In the genomic region with DNA sequence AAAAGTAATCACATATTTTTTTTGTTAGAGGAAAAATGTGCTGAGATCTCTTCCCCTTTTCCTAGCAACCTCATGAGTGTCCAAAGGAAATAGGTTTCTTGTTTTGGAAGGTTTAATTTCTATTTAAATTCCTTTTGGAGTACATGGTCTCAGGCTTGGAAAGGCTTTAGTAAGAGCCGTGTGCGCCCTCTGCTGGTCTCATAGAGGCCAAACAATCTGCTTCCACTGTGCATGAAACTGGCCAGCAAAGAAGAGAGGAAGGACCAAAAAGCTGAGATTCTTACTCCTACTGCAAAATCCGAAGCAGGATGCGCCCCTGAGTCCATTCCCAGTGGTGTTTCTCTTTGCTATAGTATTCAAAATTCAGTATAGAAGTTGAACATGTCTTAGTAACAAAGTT, we compare ENCODE assay signal across 8 mouse cellular contexts. TPM values are rescaled to one million over a fixed set of nuclear protein-coding genes. Genes with fewer than 3 reads are reported as not detected.
DNase-seq lines count a peak whose midpoint lies in the region; ATAC-seq and TF ChIP-seq lines count a peak whose summit lies in the region.

No protein-coding gene starts in this region.

- DNase-seq in kidney, adult 11 months: peak; percentile 17
- DNase-seq in R1 (ENCODE audit: low read depth, low spot score): peak; percentile 73
- DNase-seq in hindbrain, postnatal 0 days (ENCODE audit: low spot score): peak; percentile 91
- peak; percentile 77 for DNase-seq in limb, embryonic 10.5 days (ENCODE audit: low spot score)
- DNase-seq in retina, adult 2 months (ENCODE audit: low read depth, low spot score): peak; percentile 46
- peak; percentile 42 to 47 for DNase-seq in thymus, postnatal 36 days

- no peak for ATAC-seq in kidney, embryonic 16.5 days (ENCODE audit: low FRiP score, low TSS enrichment)
- peak; percentile 58 for ATAC-seq in common myeloid progenitor, adult 5-6 weeks (replicated peaks; ENCODE audit: low read depth, poor library complexity, severe bottlenecking)
- ATAC-seq in hindbrain, postnatal 0 days: 0 out of 2 replicates have a peak, but pooled peaks have one; percentile 49

- H3K4me2 ChIP-seq in kidney, embryonic 16.5 days (replicated peaks; ENCODE audit: low read depth, low read length): no peak overlapping the region
- no peak overlapping the region for H3K4me2 ChIP-seq in hindbrain, postnatal 0 days (ENCODE audit: low read depth, low read length)

- H3K4me3 ChIP-seq in kidney, embryonic 16.5 days (ENCODE audit: low read length): no peak overlapping the region
- H3K4me3 ChIP-seq in hindbrain, postnatal 0 days (ENCODE audit: low read length): no peak overlapping the region
- H3K4me3 ChIP-seq in limb, embryonic 10.5 days: no peak overlapping the region

- H3K9ac ChIP-seq in kidney, embryonic 16.5 days (replicated peaks; ENCODE audit: low read length): no peak overlapping the region
- no peak overlapping the region for H3K9ac ChIP-seq in hindbrain, postnatal 0 days (replicated peaks; ENCODE audit: low read length)

- H3K36me3 ChIP-seq in kidney, embryonic 16.5 days (ENCODE audit: insufficient read depth, low read length): no peaks in the 10 kb centered on the region
- H3K36me3 ChIP-seq in hindbrain, postnatal 0 days (ENCODE audit: insufficient read depth, low read length): no peaks in the 10 kb centered on the region
- no peaks in the 10 kb centered on the region for H3K36me3 ChIP-seq in limb, embryonic 10.5 days

- H3K9me3 ChIP-seq in kidney, embryonic 16.5 days (ENCODE audit: low read length): 0 out of 2 replicates have a peak, but pooled peaks cover 5% of the 10 kb centered on the region
- H3K9me3 ChIP-seq in hindbrain, postnatal 0 days (ENCODE audit: low read length): no peaks in the 10 kb centered on the region
- H3K9me3 ChIP-seq in limb, embryonic 10.5 days (replicated peaks): no peaks in the 10 kb centered on the region

- H3K27ac ChIP-seq in kidney, embryonic 16.5 days (ENCODE audit: low read length): no peak overlapping the region
- H3K27ac ChIP-seq in hindbrain, postnatal 0 days: no peak overlapping the region
- no peak overlapping the region for H3K27ac ChIP-seq in limb, embryonic 10.5 days

- peak; percentile 86 for TF ChIP-seq CTCF in hindbrain, postnatal 0 days (IDR thresholded peaks at IDR 0.05; ENCODE audit: low read depth)

- WGBS in kidney, embryonic 16.5 days: 5% methylated on average over 4 of the region's 4 CpGs
- WGBS in hindbrain, postnatal 0 days: 10% methylated on average over 4 of the region's 4 CpGs
- WGBS in limb, embryonic 10.5 days: 10% methylated on average over 4 of the region's 4 CpGs

- H3K4me1 ChIP-seq in kidney, embryonic 16.5 days (ENCODE audit: insufficient read depth, low read length): no peaks in the 10 kb centered on the region
- H3K4me1 ChIP-seq in hindbrain, postnatal 0 days (ENCODE audit: insufficient read depth, low read length): no peaks in the 10 kb centered on the region
- H3K4me1 ChIP-seq in limb, embryonic 10.5 days: peaks cover 14% of the 10 kb centered on the region

- H3K27me3 ChIP-seq in kidney, embryonic 16.5 days (ENCODE audit: insufficient read depth, low read length): no peaks in the 10 kb centered on the region
- H3K27me3 ChIP-seq in hindbrain, postnatal 0 days (ENCODE audit: insufficient read depth, low read length): no peaks in the 10 kb centered on the region
- no peaks in the 10 kb centered on the region for H3K27me3 ChIP-seq in limb, embryonic 10.5 days (ENCODE audit: low read depth, poor library complexity, severe bottlenecking)

RNA-seq across cellular contexts. Expression of gene Nnmt, which starts 18.6 kb away (rescaled TPM):
- 2.4 TPM in 2 replicates for polyA plus RNA-seq in kidney, embryonic 16.5 days (2015; fragmentation: Nextera tagmentation; extraction: Ambion mirVana)
- total RNA-seq in common myeloid progenitor, adult 5-6 weeks (2017): not detected in 2 replicates
- 0.50 TPM in 1 of 2 replicates, not detected in the other for total RNA-seq in hindbrain, postnatal 0 days (2014; rRNA removed)
- 1.7 and 2.2 TPM in 2 replicates for polyA plus RNA-seq in hindbrain, postnatal 0 days (2015; fragmentation: Nextera tagmentation; extraction: Ambion mirVana)
- polyA plus RNA-seq in limb, embryonic 10.5 days (2016; fragmentation: Nextera tagmentation; extraction: Ambion mirVana): 0.19 TPM in 2 replicates

Comparison
In these comparisons a context has a peak if more than half of its experiments do, and no peak if none do; other contexts are left out.
1. DNase-seq: peak in every context shown above with its lines; median percentile 91 in hindbrain, postnatal 0 days; 77 in limb, embryonic 10.5 days; 73 in R1; 46 in retina, adult 2 months; 44 in thymus, postnatal 36 days; 17 in kidney, adult 11 months.